Mouse (Mus musculus): ENCODE measurements around the gene Twist1. TPM values are rescaled to one million over a fixed set of nuclear protein-coding genes. Genes with fewer than 3 reads are reported as not detected.

Twist1 gene
- total RNA-seq, 2 experiments from 2014 or later, result 1.6 TPM

GRCm38 (mm10) chr12:33959206-33959605, 1.7 kb downstream of the Twist1 start:
- TF ChIP-seq CTCF (conservative IDR thresholded peaks at IDR 0.05), result no peak
- Histone ChIP-seq H3K27ac (no peak overlapping the region), H3K4me3 (no peak overlapping the region)
- no peak for DNase-seq (ENCODE audit: low spot score in 2 of 2)

GRCm38 (mm10) chr12:33959846-33960245, 2.4 kb downstream of the Twist1 start:
- DNase-seq (ENCODE audit: low spot score in 2 of 2), result no peak
- Histone ChIP-seq H3K4me3 (no peak overlapping the region), H3K27ac (no peak overlapping the region)
- TF ChIP-seq CTCF (conservative IDR thresholded peaks at IDR 0.05), result no peak

GRCm38 (mm10) chr12:33961013-33961412, 3.5 kb downstream of the Twist1 start:
- no peak for TF ChIP-seq CTCF (conservative IDR thresholded peaks at IDR 0.05)
- no peak for DNase-seq (ENCODE audit: low spot score in 2 of 2)
- no peak overlapping the region for H3K4me3 ChIP-seq

GRCm38 (mm10) chr12:33962118-33962772, 4.8 kb downstream of the Twist1 start:
- Histone ChIP-seq H3K27ac (no peak overlapping the region), H3K4me3 (no peak overlapping the region)
- no peak for TF ChIP-seq CTCF (conservative IDR thresholded peaks at IDR 0.05)
- no peak for DNase-seq (ENCODE audit: low spot score in 2 of 2)

More at GRCm38 (mm10) chr12:33961013-33961412, 3.5 kb downstream of the Twist1 start:
- H3K27ac ChIP-seq, result no peak overlapping the region

GRCm38 (mm10) chr12:33962773-33963130, 5.3 kb downstream of the Twist1 start:
- no peak for DNase-seq (ENCODE audit: low spot score in 2 of 2)
- H3K4me3 ChIP-seq, result no peak overlapping the region
- H3K27ac ChIP-seq, result no peak overlapping the region
- no peak for TF ChIP-seq CTCF (conservative IDR thresholded peaks at IDR 0.05)

GRCm38 (mm10) chr12:33963671-33964369, 6.3 kb downstream of the Twist1 start:
- no peak for DNase-seq (ENCODE audit: low spot score in 2 of 2)
- no peak for TF ChIP-seq CTCF (conservative IDR thresholded peaks at IDR 0.05)
- no peak overlapping the region for H3K4me3 ChIP-seq
- no peak overlapping the region for H3K27ac ChIP-seq

GRCm38 (mm10) chr12:33964427-33964826, 7.0 kb downstream of the Twist1 start:
- DNase-seq (ENCODE audit: low spot score in 2 of 2), result no peak
- no peak overlapping the region for H3K4me3 ChIP-seq

GRCm38 (mm10) chr12:33965661-33966360, 8.3 kb downstream of the Twist1 start:
- H3K4me3 ChIP-seq, result no peak overlapping the region
- DNase-seq (ENCODE audit: low spot score in 2 of 2), result no peak
- no peak overlapping the region for H3K27ac ChIP-seq
- TF ChIP-seq CTCF (conservative IDR thresholded peaks at IDR 0.05), result no peak

More at GRCm38 (mm10) chr12:33964427-33964826, 7.0 kb downstream of the Twist1 start:
- TF ChIP-seq CTCF (conservative IDR thresholded peaks at IDR 0.05), result no peak
- no peak overlapping the region for H3K27ac ChIP-seq

- TF ChIP-seq CTCF (conservative IDR thresholded peaks at IDR 0.05), result no peak
- H3K27ac ChIP-seq, result no peak overlapping the region
- DNase-seq (ENCODE audit: low spot score in 2 of 2), result no peak
- no peak overlapping the region for H3K4me3 ChIP-seq
Measured at GRCm38 (mm10) chr12:33966490-33967415, 9.3 kb downstream of the Twist1 start.

GRCm38 (mm10) chr12:33967514-33967913, 10.0 kb downstream of the Twist1 start:
- H3K4me3 ChIP-seq, result no peak overlapping the region
- H3K27ac ChIP-seq, result no peak overlapping the region
- no peak for TF ChIP-seq CTCF (conservative IDR thresholded peaks at IDR 0.05)
- no peak for DNase-seq (ENCODE audit: low spot score in 2 of 2)

GRCm38 (mm10) chr12:33968041-33968897, 10.8 kb downstream of the Twist1 start:
- no peak for DNase-seq (ENCODE audit: low spot score in 2 of 2)
- Histone ChIP-seq H3K4me3 (no peak overlapping the region), H3K27ac (no peak overlapping the region)
- no peak for TF ChIP-seq CTCF (conservative IDR thresholded peaks at IDR 0.05)

- TF ChIP-seq CTCF (conservative IDR thresholded peaks at IDR 0.05), result no peak
- Histone ChIP-seq H3K27ac (no peak overlapping the region), H3K4me3 (no peak overlapping the region)
- DNase-seq (ENCODE audit: low spot score in 2 of 2), result no peak
Measured at GRCm38 (mm10) chr12:33968898-33969178, 11.4 kb downstream of the Twist1 start.

All from layer of hippocampus, adult 2 months (tissue).